Mouse (Mus musculus) T-helper 17 cell (primary cell): ENCODE measurements around the gene Tanc1.
"Not testable (repeated sequence)": the region's sequence is repeated elsewhere in the genome, so short reads cannot be mapped to it uniquely, and the experiment has no call there.

Source experiments
- in situ Hi-C, 2 experiments: fragments of 300-600 bp; cut with MboI, MseI; formaldehyde crosslinking; loops; 1 replicate in 1 of 2; 2 replicates in 1 of 2; pipeline ENCODE4 v1.15.1; 2025; ENCODE audit warnings: high pct_unique_total_duplicates in 2 of 2

The Tanc1 gene

DNA sequence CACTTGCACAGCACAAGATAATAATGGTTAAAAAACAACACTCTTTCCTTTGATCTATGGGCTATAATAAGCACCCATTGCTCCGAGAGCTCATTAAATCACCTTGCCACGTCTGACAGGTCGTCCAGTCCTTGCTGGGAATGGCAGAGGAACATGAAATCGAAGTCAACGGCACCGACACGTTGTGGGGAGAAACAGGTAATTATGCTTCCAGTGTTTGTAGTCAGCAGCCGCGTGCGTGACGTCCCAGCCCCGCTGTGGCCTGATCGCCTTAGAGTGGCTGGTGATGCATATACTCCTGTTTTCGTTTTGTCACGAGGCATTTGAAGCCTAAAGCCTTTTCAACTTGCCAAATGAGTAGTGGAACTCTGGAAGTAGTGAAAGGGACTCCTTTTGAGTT, 208.2 kb downstream of the Tanc1 start:
- in situ Hi-C loops, result no loop called here

DNA sequence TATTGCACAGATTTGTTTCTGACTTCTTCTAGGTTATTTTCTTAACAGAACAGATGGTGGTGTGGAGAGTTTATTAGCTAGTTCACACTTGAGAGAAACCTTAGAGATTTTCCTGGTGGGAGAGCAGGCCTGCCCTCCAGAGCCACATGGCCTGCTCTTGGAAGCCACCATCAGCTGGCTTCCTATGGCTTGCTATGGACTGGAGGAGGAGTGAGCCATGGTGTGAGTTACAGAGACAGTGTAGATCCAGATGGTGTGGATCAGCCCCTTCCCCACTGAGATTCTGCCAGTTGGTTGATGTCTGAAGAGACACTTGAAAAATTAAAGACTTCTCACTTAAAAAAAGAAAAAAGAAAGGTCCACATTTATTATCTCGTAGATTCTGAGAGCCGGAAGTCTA, 209.2 kb downstream of the Tanc1 start:
- in situ Hi-C loops, result no loop called here

DNA sequence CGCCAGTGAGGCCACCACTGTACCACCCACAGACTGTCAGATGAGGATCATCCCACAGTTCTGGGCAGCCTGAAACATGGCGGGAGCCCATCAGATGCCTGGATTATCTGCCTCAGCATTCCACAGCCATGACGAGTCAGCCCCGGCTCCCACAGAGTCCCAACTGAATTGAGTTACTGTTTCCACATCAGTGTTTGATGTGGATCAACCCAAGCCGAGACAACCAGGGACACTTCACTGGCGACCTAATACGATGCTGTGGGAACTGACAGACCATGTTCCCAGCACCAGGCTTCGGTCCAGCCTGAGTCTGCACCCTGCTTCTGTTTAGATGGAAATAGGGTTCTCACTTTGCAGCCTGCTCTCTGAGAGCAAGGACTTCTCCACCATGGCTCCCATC, 212.4 kb downstream of the Tanc1 start:
- in situ Hi-C loops, result no loop called here

DNA sequence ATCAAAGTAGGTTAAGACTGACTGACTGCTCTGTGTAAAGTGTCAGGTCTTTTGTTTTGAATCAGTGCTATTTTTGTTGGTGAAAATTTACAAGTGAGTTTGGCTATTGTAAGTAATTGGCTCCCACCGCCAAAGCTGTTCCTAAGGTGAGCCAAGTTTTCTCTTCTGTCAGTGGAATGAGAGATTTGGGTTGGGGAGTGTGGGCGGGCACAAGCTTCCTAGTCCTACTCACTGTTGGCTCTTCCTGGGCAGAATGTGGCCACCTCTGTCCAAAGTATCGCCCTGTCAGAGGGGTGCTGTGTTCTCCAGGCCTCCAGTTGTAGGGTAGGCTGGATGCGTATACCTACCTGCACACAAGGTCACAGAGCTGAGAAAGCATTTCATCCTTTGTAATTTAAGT, 213.5 kb downstream of the Tanc1 start:
- in situ Hi-C loops, result no loop called here

DNA sequence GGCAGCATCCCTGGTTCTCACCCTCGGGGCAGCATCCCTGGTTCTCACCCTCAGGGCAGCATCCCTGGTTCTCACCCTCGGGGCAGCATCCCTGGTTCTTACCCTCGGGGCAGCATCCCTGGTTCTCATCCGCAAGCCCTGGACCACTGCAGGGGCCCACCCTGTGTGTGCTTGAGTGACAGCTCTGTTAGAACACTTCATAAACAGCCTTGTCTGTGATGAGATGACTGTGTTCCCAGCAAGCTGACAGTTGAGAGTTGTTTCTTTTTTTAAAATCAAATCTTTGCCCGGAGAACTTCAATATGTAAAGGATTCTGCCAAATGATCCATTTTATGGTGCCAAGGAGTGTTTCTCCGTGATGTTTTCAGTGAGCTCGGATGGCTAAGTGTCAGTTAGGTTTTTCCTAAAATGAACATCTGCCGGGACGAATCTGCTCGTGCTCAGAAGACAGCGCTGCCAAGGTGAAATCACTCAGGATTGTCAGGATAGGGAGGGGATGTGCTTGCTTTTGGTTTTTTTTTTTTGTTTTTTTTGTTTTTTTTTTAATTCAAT, 216.3 kb downstream of the Tanc1 start:
- in situ Hi-C loops, result no loop called here

DNA sequence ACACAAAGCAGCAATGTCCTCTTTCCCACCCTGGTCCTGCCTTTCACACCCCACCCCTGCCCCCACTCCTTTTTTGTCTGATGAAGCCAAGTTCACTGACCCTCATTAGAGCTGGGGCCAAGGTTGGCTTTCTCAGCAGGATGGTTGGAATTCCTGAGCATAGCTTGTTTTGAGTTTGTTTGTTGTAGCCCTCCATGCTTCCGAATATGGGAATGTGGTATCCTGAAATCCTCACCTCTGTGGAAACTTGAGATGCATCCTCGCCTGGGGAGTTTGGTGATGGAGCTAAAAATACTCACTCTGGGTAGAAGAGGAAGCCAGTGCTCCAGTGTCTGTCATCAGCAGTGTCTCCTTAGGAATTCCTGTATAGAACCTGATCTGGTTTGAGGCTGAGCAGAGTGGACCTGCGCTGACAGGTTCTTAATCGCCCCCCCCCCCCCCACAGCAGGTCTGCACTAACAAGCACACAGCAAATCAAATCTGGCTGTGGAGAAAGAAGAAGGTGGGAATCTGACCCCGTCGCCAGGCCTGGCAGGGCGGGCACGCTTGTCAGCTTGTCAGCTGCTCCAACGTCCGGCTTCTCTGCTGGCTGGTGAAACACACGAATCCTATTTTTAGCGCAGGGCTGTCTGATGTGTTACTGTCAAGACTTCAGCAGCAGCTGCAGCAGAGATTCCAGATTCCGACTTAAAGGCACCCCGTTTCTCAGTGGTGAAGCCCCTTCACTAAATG, 217.1 kb downstream of the Tanc1 start:
- in situ Hi-C loops, result no loop called here

DNA sequence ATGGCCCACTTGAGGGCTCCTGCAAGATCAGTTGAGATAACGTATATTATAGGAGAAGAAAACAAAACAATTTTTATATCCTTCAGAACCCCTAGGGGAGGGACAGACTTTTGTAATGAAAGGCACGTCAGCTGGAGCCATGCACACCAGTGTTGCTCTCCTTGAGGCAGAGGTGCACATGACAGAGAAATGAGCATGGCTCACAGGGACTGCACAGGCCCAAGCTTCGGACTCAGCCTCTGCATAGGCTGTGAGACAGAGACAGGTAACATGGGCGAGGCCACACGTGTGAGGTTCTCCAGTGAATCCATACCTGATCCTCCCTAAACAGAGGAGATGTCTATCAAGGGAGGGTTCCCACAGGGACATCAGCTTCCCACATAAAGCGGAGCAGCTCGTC, 217.9 kb downstream of the Tanc1 start:
- in situ Hi-C loops, result no loop called here

DNA sequence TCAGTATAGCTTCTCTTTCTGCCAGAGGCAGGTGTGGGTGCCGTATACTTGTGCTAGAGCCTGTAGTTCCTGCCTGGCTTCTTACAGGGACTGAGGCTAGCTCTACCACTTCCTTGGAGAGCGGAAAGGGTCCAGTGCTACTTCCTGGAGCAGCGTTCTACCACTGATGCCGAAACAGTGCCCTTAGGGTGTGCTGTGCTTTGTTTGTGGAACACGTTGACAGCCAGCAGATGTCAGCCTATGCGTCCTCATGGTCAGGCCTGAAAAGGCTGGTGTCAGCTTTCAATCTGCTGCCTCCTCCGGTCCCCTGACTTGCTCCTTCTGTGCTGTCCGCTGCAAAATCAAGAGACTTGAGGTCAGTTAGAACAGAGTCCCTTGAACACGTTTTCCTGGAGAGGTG, 218.3 kb downstream of the Tanc1 start:
- in situ Hi-C loops, result no loop called here

DNA sequence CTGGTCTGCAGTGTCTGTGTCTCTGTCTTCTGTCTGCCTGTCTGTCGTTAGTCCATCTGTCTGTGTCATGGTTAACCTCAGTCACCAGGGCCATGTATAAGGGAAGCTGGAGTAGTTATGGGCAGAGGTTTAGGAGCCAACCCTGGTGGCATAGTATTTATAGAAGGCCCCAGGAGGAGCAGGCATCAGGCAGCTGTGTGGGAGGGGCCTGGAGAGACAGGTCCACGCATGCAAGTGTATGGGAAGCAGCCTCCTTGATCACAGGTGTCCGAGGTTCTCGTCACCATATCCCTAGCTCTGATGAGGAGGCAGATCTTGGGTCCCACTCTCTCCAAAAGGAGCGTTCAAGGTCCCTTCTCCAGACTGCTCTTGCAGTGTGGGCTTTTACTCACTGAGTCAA, 219.1 kb downstream of the Tanc1 start:
- in situ Hi-C loops, result no loop called here

DNA sequence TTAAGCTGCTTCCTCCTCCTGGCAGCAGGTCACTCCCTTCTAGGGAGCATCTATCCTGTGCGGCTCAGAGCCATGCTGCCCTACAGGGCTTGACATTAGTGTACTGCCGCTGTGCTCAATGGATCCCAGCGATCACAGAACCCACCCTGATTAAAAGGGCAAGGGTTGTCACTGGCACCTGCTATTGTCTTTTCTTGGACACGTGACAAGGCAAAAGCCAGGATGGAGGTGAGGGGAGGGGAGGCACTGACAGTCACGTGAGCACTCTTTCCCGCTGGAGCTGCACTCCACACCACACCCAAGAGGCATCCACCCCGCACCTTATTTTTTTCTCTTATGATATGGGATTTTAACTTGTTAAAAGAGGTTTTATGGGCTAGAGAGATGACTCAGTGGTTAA, 220.0 kb downstream of the Tanc1 start:
- in situ Hi-C loops, result no loop called here

DNA sequence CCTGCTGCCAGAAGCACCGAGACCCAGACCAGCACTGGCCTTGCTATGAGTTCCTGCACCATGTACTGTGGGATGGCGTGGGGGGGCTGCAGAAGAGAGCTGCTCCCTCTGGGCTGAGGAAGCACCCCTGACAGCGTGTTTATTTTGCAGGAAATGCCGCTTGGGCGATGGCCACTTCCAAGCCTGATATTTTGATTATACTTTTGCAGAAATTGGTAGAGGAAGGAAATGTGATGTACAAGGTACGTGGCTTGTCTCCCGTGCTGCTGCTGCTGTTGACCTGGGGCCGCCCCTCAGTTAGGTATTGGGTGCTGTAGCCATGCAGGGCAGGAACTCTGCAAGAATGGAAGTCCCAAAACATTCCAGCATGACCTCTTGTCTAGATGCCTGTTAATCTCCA, 227.0 kb downstream of the Tanc1 start:
- in situ Hi-C loops, result no loop called here

DNA sequence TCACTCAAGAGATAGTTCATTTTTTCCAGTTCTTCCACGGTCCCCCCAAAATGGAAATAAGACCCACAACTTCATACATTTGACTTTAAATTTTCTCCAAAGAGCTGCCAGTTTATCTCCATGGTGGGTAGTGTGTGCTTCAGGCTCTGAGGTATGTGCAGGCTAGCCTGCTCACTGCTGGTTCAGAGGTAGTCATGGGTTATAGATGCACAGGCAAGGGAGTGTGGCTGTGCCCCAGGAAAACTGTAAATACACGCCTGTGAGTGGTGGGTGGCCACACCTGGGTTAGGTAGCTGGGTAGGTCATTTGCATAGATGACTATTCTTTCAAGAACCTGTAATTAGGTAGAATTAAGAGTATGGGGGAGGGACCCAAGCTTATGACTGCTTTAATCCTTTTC, 227.9 kb downstream of the Tanc1 start:
- in situ Hi-C loops, result no loop called here

DNA sequence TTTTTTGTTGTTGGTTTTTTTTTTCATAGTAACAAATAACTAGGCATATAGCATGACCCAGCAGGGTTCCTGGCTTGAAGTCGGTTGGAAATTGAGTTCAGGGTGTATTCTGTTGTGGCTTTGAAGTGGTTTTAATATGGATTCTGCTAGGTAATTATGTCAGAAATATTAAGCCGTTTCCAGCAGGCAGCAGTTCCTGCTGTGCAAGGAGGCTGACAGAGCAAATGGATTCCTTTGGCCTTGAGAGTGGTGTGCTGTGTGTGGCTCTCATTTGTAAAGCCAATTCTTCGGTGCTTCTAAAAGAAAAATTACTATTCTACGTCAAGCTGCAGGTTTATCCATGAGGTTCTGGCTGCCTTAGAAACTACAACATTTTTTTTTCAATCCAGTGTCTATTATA, 228.3 kb downstream of the Tanc1 start:
- in situ Hi-C loops, result no loop called here

DNA sequence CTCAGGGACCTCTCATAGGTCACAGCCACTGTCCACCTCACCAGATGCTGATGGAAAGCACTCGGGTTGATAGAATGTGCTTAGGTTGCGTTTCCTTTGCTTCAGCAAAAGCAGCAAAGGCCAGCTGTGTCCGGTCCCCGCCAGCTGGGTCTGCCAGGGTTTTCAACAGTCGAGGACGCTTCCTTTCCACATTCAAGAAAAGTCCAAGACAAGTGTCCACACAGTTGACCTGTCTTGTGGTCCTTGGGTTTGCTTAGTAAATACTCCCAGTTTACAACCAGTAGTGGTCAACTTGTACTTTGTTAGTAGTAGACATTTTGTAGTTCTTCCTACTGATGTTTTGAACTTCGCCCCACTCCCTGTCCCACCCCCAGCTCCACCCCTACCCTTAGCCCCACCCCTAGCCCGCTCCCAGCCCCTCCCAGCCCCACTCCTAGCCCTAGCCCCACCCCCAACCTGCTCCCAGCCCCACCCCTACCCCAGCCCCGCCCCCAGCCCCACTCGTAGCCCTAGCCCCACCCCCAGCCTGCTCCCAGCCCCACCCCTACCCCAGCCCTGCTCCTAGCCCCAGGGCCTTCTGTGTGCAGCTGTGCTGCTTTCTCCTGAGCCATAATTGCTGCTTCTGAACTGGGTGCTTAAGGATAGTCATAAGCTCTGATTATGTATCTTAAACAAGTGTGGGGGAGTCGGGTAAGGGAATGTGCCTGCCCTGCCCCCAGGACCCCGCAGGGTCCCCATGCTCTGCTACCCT, 229.5 kb downstream of the Tanc1 start:
- in situ Hi-C loops, result no loop called here

DNA sequence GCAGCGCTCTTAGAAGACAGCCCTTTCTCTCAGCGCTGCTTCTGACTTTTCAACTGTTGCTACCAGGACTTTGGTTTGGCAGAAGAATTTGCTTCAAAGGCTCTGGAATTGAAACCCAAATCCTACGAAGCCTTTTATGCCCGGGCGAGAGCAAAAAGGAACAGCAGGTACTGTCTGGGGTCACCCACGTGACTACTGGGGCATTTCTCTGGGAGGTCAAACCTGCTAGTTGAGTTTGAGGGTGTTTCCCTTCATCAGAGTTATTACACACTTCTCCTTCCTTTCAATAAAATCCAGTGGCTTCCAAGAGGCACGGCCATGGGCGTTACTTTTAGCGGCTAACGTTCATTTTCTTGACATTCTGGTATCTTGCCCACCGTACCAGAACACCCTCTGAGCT, 230.1 kb downstream of the Tanc1 start:
- in situ Hi-C loops, result no loop called here

DNA sequence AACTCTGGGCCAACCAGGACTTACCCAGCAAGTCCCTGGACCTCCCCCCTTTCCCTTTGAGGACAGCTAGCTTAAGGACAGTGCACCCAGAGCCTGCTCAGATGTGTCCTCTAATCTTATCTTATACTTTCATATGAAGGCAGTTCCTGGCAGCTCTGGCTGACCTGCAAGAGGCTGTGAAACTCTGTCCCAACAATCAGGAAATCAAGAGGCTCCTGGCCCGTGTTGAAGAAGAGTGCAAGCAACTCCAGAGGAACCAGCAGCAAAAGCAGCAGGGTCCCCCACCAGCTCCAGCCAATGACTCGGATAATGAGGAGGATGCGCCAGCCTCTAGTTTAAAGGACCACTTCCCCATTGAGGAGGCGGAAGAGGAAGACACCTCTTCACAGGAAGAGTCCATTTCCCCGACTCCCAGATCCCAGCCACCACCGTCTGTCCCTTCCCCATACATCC, 230.7 kb downstream of the Tanc1 start:
- in situ Hi-C loops, result no loop called here

DNA sequence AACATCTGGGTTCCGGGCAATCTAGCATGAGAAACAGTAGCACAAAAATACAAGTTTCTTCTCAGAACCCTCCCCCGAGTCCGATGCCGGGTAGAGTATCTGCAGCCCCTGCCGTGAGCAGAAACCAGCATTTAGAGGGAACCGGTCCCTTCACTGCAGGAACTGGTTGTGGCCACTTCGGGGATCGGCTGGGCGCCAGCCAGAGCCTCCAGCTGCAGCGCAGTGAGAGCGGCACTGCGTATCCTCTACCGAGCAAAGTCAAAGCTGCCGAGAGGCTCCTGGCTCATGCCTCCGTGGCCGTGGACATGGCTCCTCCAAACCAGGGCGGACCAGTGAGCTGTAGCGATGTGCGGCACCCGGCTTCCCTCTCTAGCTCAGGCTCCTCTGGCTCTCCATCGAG, 231.3 kb downstream of the Tanc1 start:
- in situ Hi-C loops, result no loop called here

DNA sequence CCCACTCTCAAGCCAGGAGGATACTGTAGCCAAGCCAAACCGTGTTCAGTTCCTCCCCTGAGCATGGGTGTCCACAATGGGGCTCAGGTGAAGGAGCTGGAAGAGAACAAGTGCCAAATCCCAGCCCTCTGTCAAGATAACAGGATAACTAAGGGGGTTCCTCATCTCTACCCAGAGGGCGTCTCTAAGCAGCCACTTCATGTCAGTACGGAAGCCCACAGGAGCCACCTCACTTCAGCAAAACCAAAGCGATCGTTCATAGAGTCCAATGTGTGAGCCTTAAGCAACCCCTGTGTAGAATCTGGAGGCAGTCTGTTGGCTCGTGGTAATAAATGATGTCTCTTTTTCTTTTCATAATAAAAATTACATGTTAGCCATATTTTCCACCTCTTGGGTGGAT, 232.0 kb downstream of the Tanc1 start:
- in situ Hi-C loops, result no loop called here

DNA sequence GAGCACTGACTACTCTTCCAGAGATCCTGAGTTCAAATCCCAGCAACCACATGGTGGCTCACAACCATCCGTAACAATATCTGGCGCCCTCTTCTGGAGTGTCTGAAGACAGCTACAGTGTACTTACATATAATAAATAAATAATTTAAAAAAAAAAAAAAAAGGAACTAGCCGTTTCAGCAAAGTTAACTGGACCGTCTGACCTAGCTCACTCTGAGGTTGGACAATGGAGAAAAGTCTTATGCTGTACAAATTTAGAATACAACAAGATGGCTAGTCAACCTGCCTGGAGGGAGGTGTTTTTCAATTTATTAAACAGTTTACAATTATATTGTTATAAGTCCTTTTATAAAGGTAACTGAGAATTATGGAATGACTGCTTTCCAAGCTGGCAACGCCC, 240.0 kb downstream of the Tanc1 start:
- in situ Hi-C loops, result not testable (repeated sequence)

DNA sequence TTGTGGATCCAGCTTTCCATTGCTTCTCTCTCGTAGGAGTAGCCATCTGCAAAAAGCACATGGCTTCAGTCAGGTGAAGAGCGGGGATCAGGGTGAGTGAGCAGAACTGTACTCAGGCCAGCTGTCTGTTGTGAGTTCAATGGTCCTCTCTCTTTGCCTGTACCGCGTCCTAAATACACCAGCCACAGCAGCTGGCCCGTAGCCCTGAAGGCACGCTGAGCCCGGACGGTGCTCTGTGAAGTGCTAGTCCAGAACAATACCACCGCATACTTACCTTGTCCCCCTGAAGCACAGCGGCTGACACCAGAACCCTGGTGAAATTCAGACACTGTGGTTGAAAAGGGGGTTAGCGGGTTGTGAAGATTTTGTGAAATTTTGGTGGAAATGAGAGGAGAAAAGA, 241.1 kb downstream of the Tanc1 start:
- in situ Hi-C loops, result no loop called here

DNA sequence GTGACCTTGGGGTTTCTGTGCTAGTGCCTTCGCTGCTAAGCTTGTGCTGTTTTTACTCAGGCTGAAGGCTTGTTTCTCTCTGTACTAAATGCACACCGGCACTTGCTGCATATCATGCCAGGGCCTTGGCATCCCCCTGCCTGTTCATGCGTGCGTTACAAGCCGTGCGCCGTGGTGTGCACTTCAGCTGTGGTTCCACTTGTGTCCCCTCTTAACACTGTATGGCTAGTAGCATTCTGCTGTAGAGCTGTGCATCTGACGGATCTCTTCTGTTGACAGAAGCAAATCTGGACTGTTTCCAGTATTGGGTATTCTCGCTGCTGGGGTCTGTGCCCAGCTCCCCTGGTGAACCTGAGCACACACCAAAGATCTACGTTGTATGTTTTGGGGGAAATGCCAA, 241.7 kb downstream of the Tanc1 start:
- in situ Hi-C loops, result no loop called here

DNA sequence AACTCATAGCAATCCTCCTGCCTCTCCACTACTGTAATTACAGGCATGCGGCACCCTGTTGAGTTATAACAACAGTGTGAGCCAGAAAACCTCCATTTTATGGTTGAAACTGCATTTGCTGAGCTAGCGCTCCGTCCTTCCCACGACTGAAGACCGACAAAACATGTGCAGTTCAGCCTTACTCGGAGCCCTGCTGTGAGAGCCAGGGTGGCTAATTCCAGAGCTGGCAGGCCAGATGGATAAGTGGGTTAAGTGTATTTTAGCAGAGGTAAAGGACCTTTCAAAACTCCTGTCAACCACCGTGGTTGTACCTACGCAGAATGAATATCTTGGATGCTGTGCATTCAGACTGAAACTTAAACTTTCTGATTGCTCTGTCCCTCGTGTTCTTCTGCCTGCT, 242.5 kb downstream of the Tanc1 start:
- in situ Hi-C loops, result no loop called here

DNA sequence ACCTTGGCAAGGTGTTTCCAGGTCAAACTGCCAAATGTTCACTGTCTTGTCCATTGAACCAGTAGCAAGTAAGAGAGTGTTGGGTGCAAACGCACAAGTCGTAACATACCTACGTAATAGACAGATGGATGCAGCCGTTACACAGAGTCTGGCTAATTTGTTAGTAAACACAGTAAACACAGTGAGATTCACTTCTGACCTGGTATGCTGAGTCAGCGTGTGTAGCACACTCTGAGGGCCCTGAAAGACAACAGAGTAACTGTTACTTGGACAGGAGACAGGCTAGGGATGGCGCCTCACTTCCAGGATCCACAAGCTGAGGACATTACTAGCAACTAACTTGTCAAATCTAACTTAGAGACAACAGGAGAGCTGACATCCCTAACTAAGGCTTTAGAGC, 250.8 kb downstream of the Tanc1 start:
- in situ Hi-C loops, result no loop called here
